Mouse (Mus musculus): ENCODE measurements around the gene Usp2. TPM values are rescaled to one million over a fixed set of nuclear protein-coding genes. Genes with fewer than 3 reads are reported as not detected.

The Usp2 gene
- polyA plus RNA-seq, 1 experiment from 2014 or later = 12.2 TPM

- ATAC-seq (ENCODE audit: low read depth) = no peak
- Histone ChIP-seq H3K4me2 (ENCODE audit: low read depth, low read length) (no peak overlapping the region), H3K36me3 (ENCODE audit: control insufficient read depth, insufficient read depth, low read length) (no peaks in the 10 kb centered on the region), H3K4me3 (ENCODE audit: low read length) (no peak overlapping the region), H3K27ac (ENCODE audit: low read length) (no peak overlapping the region), H3K4me1 (replicated peaks; ENCODE audit: control insufficient read depth, insufficient read depth, low read length) (no peaks in the 10 kb centered on the region), H3K9me3 (ENCODE audit: control insufficient read depth, low read length) (no peaks in the 10 kb centered on the region), H3K9ac (ENCODE audit: low read length) (no peak overlapping the region), H3K27me3 (ENCODE audit: control insufficient read depth, insufficient read depth, low read depth, low read length) (no peaks in the 10 kb centered on the region)
- WGBS = 80% methylated on average over 5 of the region's 5 CpGs
These were observed 33.5 kb upstream of the Usp2 start for GRCm38 (mm10) chr9:44033317-44033716.

- 51% methylated on average over 13 of the region's 13 CpGs for WGBS
- H3K4me3 ChIP-seq (ENCODE audit: low read length) = no peak overlapping the region
- no peaks in the 10 kb centered on the region for H3K9me3 ChIP-seq (ENCODE audit: control insufficient read depth, low read length)
- no peak overlapping the region for H3K9ac ChIP-seq (ENCODE audit: low read length)
- no peak overlapping the region for H3K27ac ChIP-seq (ENCODE audit: low read length)
- no peaks in the 10 kb centered on the region for H3K4me1 ChIP-seq (replicated peaks; ENCODE audit: control insufficient read depth, insufficient read depth, low read length)
- no peaks in the 10 kb centered on the region for H3K27me3 ChIP-seq (ENCODE audit: control insufficient read depth, insufficient read depth, low read depth, low read length)
- no peaks in the 10 kb centered on the region for H3K36me3 ChIP-seq (ENCODE audit: control insufficient read depth, insufficient read depth, low read length)
- H3K4me2 ChIP-seq (ENCODE audit: low read depth, low read length) = no peak overlapping the region
- no peak for ATAC-seq (ENCODE audit: low read depth)
These were observed 32.7 kb upstream of the Usp2 start for GRCm38 (mm10) chr9:44033957-44034727.

DNA sequence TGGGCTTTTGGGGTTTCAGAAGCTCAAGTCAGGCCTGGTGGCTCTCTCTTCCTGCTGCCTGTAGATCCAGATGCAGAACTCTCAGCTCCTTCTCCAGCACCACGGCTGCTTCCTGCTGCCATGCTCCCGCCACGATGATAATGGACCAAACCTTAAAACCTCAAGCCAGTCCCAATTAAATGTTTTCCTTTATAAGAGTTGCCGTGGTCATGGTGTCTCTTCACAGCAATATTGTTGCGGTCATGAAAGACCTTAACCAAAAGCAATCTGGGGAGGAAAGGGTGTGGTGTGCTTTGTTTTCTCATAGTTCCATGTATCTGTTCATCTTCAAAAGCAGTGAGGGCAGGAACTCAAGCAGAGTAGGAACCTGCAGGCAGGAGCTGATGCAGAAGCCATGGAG, 29.7 kb upstream of the Usp2 start:
- H3K4me2 ChIP-seq (ENCODE audit: low read depth, low read length) = no peak overlapping the region
- no peak overlapping the region for H3K4me3 ChIP-seq (ENCODE audit: low read length)
- no peaks in the 10 kb centered on the region for H3K4me1 ChIP-seq (replicated peaks; ENCODE audit: control insufficient read depth, insufficient read depth, low read length)
- H3K27ac ChIP-seq (ENCODE audit: low read length) = no peak overlapping the region
- ATAC-seq (ENCODE audit: low read depth) = no peak
- no peaks in the 10 kb centered on the region for H3K9me3 ChIP-seq (ENCODE audit: control insufficient read depth, low read length)
- peaks cover 6% of the 10 kb centered on the region; the same call in 1 of the 2 replicates for H3K27me3 ChIP-seq (ENCODE audit: control insufficient read depth, insufficient read depth, low read depth, low read length)
- WGBS = 92% methylated on average over 5 of the region's 5 CpGs
- no peaks in the 10 kb centered on the region for H3K36me3 ChIP-seq (ENCODE audit: control insufficient read depth, insufficient read depth, low read length)
- no peak overlapping the region for H3K9ac ChIP-seq (ENCODE audit: low read length)

DNA sequence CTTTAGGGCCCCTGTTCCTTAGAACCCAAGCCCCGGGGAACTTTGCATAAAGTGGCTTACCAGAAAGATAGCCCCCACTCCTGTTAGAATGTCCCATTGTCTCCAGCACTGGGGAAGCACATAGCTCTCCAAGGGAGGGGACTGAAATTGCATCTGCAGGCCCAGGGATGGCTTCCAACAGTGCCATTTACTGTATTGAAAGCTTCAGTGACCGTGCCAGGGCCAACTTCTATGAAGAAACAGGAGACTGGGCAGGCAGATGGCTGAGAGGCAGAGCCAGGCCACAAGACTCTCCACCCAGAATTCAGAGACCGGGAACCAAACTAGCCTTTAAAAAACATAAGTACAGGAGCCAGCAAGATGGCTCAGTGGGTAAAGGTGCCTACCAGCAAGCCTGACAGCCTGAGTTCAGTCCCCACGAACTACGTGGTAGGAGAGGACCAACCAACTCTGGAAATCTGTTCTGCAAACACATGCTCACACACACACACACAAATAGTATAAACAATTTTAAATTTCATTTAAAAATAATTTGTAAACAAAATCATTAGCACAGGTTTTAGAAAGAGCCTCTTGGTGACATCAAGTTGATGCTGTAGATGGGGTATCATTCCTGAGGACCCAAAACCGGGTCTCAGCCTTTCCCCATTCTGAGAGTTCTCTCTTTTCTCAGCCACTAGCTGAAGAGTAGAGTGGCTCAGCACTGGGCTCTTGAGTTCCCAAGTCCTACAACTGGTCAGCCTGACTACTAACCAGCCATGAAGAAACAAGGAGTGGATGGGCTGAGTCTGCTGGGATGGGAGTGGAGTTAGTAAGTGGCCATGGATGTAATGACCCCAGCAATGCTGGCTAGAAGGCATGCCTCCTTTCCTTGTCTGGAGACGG, 25.1 kb upstream of the Usp2 start:
- H3K27me3 ChIP-seq (ENCODE audit: control insufficient read depth, insufficient read depth, low read depth, low read length) = peaks cover 36% of the 10 kb centered on the region
- H3K36me3 ChIP-seq (ENCODE audit: control insufficient read depth, insufficient read depth, low read length) = no peaks in the 10 kb centered on the region
- no peak for ATAC-seq (ENCODE audit: low read depth)
- H3K27ac ChIP-seq (ENCODE audit: low read length) = no peak overlapping the region
- no peak overlapping the region for H3K9ac ChIP-seq (ENCODE audit: low read length)
- no peak overlapping the region for H3K4me3 ChIP-seq (ENCODE audit: low read length)
- no peak overlapping the region for H3K4me2 ChIP-seq (ENCODE audit: low read depth, low read length)
- peaks cover 5% of the 10 kb centered on the region for H3K4me1 ChIP-seq (replicated peaks; ENCODE audit: control insufficient read depth, insufficient read depth, low read length)
- 65% methylated on average over 7 of the region's 7 CpGs for WGBS
- no peaks in the 10 kb centered on the region for H3K9me3 ChIP-seq (ENCODE audit: control insufficient read depth, low read length)

GRCm38 (mm10) chr9:44042396-44042680, 24.5 kb upstream of the Usp2 start:
- H3K4me1 ChIP-seq (replicated peaks; ENCODE audit: control insufficient read depth, insufficient read depth, low read length) = peaks cover 5% of the 10 kb centered on the region
- no peaks in the 10 kb centered on the region for H3K36me3 ChIP-seq (ENCODE audit: control insufficient read depth, insufficient read depth, low read length)
- no peak overlapping the region for H3K9ac ChIP-seq (ENCODE audit: low read length)
- 71% methylated on average over 1 of the region's 1 CpGs for WGBS
- no peak for ATAC-seq (ENCODE audit: low read depth)
- no peak overlapping the region for H3K4me2 ChIP-seq (ENCODE audit: low read depth, low read length)
- no peaks in the 10 kb centered on the region for H3K9me3 ChIP-seq (ENCODE audit: control insufficient read depth, low read length)
- no peak overlapping the region for H3K4me3 ChIP-seq (ENCODE audit: low read length)
- no peak overlapping the region for H3K27ac ChIP-seq (ENCODE audit: low read length)
- H3K27me3 ChIP-seq (ENCODE audit: control insufficient read depth, insufficient read depth, low read depth, low read length) = peaks cover 39% of the 10 kb centered on the region

DNA sequence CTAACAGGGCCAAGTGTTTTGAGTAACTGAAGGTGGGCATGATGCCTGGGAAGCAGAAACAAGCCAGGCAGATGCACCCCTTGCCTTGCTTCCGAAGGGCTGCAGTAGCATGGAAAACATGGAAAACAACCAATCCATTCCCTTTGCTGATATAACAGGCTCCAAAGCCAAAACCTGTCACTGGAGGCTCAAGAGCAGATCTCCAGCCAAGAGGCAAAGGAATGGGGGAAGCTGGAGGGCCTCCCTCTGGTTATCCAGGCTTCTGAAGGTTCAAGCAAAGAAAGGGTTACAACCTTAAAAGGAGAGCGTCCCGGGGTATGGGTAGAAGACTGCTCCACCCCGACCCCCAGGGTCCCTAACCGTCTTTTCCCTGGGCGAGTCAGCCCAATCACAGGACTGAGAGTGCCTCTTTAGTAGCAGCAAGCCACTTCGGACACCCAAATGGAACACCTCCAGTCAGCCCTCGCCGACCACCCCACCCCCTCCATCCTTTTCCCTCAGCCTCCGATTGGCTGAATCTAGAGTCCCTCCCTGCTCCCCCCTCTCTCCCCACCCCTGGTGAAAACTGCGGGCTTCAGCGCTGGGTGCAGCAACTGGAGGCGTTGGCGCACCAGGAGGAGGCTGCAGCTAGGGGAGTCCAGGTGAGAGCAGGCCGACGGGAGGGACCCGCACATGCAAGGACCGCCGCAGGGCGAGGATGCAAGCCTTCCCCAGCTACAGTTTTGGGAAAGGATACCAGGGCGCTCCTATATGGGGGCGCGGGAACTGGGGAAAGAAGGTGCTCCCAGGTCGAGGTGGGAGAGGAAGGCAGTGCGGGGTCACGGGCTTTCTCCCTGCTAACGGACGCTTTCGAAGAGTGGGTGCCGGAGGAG, 23.7 kb upstream of the Usp2 start, which contains the start of gene Thy1:
Gene Thy1, plus strand, starts transcription at position 549 of the 872 bp plus-strand sequence.
- ATAC-seq (ENCODE audit: low read depth) = 0 out of 2 replicates have a peak, but pooled peaks have one; percentile 26
- Histone ChIP-seq H3K4me3 (ENCODE audit: low read length) (peak within 1 kb of the TSS; percentile 20), H3K9me3 (ENCODE audit: control insufficient read depth, low read length) (no peaks in the 10 kb centered on the region), H3K27ac (ENCODE audit: low read length) (no peak within 1 kb of the TSS), H3K27me3 (ENCODE audit: control insufficient read depth, insufficient read depth, low read depth, low read length) (peaks cover 39% of the 10 kb centered on the region), H3K9ac (ENCODE audit: low read length) (no peak within 1 kb of the TSS), H3K36me3 (ENCODE audit: control insufficient read depth, insufficient read depth, low read length) (no peaks in the 10 kb centered on the region), H3K4me2 (ENCODE audit: low read depth, low read length) (peak within 1 kb of the TSS; percentile 45), H3K4me1 (replicated peaks; ENCODE audit: control insufficient read depth, insufficient read depth, low read length) (peaks cover 5% of the 10 kb centered on the region)
- WGBS = under 1% methylated on average over 30 of the region's 30 CpGs

GRCm38 (mm10) chr9:44043708-44044425, 23.0 kb upstream of the Usp2 start:
- Histone ChIP-seq H3K9ac (ENCODE audit: low read length) (no peak overlapping the region), H3K4me2 (ENCODE audit: low read depth, low read length) (peak overlapping the region; percentile 45; the same call in 1 of the 2 replicates), H3K4me1 (replicated peaks; ENCODE audit: control insufficient read depth, insufficient read depth, low read length) (peaks cover 5% of the 10 kb centered on the region), H3K9me3 (ENCODE audit: control insufficient read depth, low read length) (no peaks in the 10 kb centered on the region), H3K36me3 (ENCODE audit: control insufficient read depth, insufficient read depth, low read length) (no peaks in the 10 kb centered on the region), H3K27ac (ENCODE audit: low read length) (no peak overlapping the region), H3K27me3 (ENCODE audit: control insufficient read depth, insufficient read depth, low read depth, low read length) (peaks cover 39% of the 10 kb centered on the region), H3K4me3 (ENCODE audit: low read length) (peak overlapping the region; percentile 20)
- WGBS = 2% methylated on average over 23 of the region's 23 CpGs
- no peak for ATAC-seq (ENCODE audit: low read depth)

DNA sequence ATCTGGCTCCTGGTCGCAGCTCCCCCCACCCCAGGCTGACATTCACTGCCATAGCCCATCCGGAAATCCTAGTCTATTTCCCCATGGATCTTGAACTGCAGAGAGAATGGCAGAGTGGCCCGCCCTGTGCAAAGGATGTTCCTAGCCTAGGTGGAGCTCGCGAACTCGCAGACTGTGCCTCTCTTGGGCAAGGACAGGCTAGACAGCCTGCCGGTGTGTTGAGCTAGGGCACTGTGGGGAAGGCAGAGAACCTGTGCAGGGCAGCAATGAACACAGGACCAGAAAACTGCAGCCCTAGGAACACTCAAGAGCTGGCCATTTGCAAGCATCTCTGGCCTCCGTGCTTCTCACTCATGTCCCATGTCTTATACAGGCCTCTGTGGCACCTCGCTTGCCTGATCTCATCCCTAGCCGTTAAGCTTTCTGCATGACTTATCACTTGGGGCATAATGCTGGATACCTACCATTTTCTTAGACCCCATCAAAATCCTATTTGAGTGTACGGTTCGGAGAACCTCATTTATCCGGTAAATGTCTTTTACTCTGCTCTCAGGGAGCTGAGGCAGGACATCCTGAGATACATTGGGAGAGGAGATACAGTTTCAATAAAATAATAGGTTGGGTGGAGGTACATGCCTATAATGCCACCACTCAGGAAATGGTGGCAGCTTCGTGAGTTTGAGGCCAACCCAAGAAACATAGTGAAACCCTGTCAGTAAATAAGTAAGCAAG, 22.2 kb upstream of the Usp2 start:
- 36% methylated on average over 14 of the region's 14 CpGs for WGBS
- Histone ChIP-seq H3K36me3 (ENCODE audit: control insufficient read depth, insufficient read depth, low read length) (no peaks in the 10 kb centered on the region), H3K27me3 (ENCODE audit: control insufficient read depth, insufficient read depth, low read depth, low read length) (peaks cover 39% of the 10 kb centered on the region), H3K4me2 (ENCODE audit: low read depth, low read length) (no peak overlapping the region), H3K9ac (ENCODE audit: low read length) (no peak overlapping the region), H3K4me3 (ENCODE audit: low read length) (peak overlapping the region; percentile 1; the same call in 1 of the 2 replicates), H3K9me3 (ENCODE audit: control insufficient read depth, low read length) (no peaks in the 10 kb centered on the region), H3K27ac (ENCODE audit: low read length) (no peak overlapping the region), H3K4me1 (replicated peaks; ENCODE audit: control insufficient read depth, insufficient read depth, low read length) (peaks cover 5% of the 10 kb centered on the region)
- ATAC-seq (ENCODE audit: low read depth) = no peak

Measured in lung, embryonic 16.5 days (tissue).